Mouse (Mus musculus): Measurements from ENCODE around the gene Shoc2.

Gene Shoc2

GRCm38 (mm10) chr19:54081716-54082165 lies 137.6 kb downstream of the Shoc2 start:
- CTCF ChIA-PET, result no interaction called here

All from spleen, embryonic (tissue).